Mouse (Mus musculus) hindlimb bud, embryonic 11.5 days (tissue): ENCODE results near the gene 3110082J24Rik.
A peak's percentile ranks its signal among the peaks of the same experiment; 100 is the strongest.
"Not testable (repeated sequence)": the region's sequence is repeated elsewhere in the genome, so short reads cannot be mapped to it uniquely, and the experiment has no call there.

ENCODE experiments used
- DNase-seq: peaks from one replicate; pipeline ENCODE4 v3.0.0-alpha.2; 2012; ENCODE audit warnings: low read depth, low spot score; ENCODE audit errors: extremely low spot score

The 3110082J24Rik gene

DNA sequence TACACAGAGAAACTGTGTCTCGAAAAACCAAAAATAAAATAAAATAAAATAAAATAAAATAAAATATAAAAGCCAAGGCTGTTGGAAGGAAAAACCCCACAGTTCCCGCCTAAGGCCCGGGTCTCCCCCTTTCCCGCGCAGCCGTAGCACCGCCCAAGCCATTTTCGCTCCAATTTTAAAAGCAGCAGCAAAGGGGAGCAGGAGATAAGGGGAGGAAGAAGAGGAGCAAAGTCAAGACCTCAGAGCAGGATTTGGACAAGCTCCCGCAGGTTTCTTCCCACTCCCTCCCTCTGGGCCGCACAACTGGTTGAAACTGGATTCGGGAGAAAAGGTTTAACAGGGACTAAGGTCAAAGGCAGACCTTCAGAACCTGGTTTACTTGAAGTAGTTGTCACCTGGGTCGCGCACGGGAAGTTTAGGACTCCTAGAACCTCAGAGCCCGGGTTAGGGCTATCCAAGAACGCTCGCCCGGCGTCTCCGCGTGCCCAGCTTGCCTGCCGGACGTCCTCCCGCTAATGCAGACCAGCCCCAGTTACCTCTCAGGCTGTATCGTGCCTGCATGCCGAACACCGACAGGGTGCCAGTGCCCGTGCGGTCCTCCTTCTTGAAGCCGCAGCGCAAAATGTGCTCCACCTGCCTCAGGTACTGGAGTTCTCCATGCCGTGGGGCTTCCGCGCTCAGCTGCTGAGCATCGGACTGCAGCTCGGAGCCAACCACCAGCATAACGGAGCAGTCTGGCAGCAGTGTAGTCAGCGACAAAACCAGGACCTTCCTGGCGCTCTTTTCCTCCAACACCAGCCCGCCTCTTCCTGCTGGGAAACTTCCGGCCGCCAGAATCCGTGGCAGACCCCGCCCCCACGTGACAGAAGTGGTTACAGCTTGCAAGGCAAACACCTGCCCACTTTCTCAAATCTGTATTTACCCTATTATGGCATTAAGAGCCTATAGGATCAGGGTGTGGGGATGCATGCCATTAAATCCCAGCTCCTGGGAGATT is 32.8 kb downstream of the 3110082J24Rik start, which contains the start of gene Tyms:
Gene Tyms (minus strand): TSS at position 793 of the 997 bp plus-strand sequence.
- DNase-seq = peak; percentile 52

- no peak for DNase-seq
Observed at GRCm38 (mm10) chr5:30072377-30072776, 33.5 kb downstream of the 3110082J24Rik start.

DNA sequence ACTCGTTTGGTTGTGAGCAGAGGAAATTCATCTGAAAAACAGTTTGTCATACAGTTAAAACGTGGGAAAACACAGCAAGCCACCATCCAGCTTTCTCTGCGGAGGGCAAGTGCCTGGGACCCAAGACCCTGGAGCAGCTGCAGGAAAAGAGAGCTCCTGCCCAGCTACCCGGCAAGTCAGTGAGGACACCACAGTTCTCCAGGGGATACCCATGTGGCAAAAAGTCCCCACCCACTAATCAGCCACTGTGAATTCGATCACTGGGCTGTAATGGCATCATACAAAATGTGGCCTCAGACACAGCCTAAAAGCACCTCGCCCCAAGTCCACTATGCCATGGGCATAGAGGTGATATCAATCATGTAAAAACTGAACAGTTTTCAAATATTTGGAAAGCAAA is 34.2 kb downstream of the 3110082J24Rik start:
- DNase-seq = no peak

- no peak for DNase-seq
Observed at GRCm38 (mm10) chr5:30067726-30068125, 38.2 kb downstream of the 3110082J24Rik start.

DNA sequence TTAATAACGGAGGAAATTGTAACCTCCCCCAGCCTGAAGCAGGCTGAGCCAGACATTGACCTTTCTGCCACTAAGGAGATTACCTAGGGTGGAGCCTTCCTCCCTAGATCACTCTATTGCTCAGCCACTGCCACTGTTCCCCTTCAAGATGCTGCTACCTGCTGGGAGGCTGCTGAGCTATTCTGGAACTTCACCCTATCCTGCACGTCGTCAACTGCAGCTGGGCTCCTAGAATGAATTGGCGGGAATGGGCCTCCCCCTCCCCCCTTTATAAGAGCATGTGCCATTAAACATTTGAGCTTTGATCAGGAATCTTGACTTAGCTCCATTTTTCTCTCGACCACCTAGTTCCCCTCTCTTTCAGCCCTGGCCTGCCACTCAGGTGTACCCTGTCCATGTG is 46.3 kb downstream of the 3110082J24Rik start:
- DNase-seq = not testable (repeated sequence)

GRCm38 (mm10) chr5:30058216-30058731 is 47.6 kb downstream of the 3110082J24Rik start:
- DNase-seq = no peak
